Mouse (Mus musculus) mouse embryonic stem cell (cell line): ENCODE measurements around the gene Casc1.

ENCODE experiments used
- in situ Hi-C, 2 experiments: fragments of 300-500 bp; cut with MboI; formaldehyde crosslinking; loops; 1 replicate in 1 of 2; 3 replicates in 1 of 2; pipeline ENCODE4 v1.14.3; 2019 to 2020; ENCODE audit warnings: low sequenced_read_pairs in 2 of 2, low pct_unique_long_range_greater_than_20kb in 1 of 2, mixed read lengths in 1 of 2; ENCODE audit not compliant: unreplicated experiment in 1 of 2

The Casc1 gene

GRCm38 (mm10) chr6:145211376-145212305, 836 bp upstream of the Casc1 start:
- in situ Hi-C loops = no loop called here

- in situ Hi-C loops = no loop called here
Measured at GRCm38 (mm10) chr6:145210056-145210680, 637 bp downstream of the Casc1 start.

DNA sequence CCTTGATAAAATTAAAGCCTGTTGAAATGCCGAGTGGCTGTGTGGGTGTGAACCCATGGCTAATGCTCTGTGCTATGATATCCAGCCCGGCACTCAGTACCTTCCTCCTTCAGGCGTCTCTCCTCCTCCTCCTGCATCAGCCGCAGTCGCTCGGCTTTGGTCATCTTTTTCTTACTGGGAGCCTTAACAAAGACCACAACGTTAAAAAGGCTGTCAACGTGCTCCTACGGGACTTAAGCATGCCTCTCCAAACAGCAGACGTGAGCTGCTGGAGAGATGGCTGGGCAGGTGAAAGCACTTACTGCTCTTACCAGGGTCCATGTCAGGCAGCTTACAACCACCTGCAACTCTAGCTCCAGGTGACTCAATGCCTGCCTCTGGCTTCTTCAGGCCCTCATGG, 5.7 kb downstream of the Casc1 start:
- in situ Hi-C loops = no loop called here

DNA sequence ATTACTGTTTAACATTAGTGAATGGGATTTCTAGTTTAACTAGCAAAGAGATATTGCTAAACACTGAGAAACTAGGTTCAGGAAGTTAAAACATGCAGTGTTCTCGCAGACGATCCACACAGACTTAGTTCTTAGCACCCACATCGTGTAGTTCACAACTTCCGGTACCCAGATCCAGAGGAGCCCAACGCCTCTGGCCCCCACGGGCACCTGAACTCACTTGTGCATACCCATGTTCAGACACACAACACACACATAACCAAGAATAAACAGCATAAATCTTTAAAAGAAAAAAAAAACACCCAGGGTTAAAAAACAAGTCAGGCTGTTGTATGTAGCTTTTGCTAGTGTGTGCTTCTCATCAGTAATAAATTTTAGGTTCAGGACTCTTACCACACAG, 6.4 kb downstream of the Casc1 start:
- in situ Hi-C loops = loop anchor here (5.0 kb wide), 1 partner anchor 143 kb away; no protein-coding TSS in a partner anchor

GRCm38 (mm10) chr6:145202432-145203125, 8.2 kb downstream of the Casc1 start:
- in situ Hi-C loops = loop anchor here (5.0 kb wide), 1 partner anchor 145 kb away; no protein-coding TSS in a partner anchor

DNA sequence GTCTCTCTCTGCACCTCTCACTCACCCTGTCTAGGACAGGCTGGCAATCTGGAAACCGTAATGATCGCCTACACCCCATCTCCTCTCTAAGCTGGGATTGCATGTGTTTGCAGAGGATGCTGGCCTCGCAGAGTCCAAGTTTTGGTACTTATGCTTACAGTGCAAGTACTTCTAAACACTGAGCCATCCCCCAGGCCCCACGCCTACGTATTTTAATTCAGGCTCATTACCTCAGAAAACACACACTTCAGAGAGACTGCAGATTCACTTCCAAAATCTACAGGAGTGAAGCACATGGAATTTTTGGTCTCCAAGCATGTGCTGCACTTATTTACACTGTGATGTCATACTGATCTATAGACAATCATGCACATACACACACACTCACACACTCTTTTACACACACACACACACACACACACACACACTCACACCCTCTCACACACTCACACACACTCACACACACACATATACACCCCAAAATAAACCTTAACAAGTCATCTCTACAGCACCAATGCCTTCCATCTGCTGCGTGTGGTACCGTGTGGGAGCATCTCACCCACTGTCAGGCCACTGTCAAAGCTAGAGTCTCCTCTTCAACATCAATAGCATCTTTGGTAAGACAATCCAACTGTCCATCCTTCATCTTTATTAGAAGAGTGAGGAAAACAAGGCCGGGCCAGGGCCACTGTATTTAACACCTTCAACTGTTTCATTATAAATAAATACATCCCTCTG, 12.7 kb downstream of the Casc1 start:
- in situ Hi-C loops = no loop called here

DNA sequence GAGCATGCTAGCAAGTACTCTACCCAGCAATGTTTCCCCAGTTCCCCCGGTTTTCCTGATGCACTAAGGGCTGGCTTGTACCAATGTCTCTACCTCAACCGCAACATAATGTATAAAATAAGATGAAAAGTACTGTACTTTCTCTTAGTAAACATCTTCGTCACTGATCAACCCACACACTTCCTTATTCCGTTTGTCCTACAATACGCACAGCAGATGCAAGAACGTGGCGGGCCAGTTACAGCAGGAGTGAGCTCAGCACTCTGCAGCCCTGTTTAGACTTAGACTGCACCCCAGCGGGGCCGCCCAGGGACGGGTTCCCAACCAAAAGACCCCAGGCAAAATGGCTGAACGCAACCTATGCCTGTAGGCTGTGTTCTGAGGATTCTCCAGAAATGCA, 17.4 kb downstream of the Casc1 start:
- in situ Hi-C loops = no loop called here

DNA sequence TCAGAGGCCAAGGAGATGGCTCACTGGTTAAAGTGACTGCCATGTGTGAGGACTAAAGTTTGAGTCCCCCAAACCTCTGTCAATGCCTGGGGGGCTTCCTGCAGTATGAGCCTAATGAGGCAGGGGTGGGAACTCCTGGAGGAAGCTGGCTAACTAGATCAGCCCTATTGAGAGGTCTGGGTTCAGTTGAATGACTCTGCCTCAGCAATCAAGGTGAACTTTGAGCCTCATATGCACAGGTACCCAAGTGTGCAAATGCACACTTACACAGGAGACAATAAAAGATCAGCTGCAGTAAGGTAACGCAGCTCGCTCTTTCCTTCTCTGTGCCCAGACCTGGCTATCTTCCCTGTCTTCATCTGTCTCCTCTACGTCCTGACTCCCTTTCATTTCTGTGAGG, 17.8 kb downstream of the Casc1 start:
- in situ Hi-C loops = no loop called here

DNA sequence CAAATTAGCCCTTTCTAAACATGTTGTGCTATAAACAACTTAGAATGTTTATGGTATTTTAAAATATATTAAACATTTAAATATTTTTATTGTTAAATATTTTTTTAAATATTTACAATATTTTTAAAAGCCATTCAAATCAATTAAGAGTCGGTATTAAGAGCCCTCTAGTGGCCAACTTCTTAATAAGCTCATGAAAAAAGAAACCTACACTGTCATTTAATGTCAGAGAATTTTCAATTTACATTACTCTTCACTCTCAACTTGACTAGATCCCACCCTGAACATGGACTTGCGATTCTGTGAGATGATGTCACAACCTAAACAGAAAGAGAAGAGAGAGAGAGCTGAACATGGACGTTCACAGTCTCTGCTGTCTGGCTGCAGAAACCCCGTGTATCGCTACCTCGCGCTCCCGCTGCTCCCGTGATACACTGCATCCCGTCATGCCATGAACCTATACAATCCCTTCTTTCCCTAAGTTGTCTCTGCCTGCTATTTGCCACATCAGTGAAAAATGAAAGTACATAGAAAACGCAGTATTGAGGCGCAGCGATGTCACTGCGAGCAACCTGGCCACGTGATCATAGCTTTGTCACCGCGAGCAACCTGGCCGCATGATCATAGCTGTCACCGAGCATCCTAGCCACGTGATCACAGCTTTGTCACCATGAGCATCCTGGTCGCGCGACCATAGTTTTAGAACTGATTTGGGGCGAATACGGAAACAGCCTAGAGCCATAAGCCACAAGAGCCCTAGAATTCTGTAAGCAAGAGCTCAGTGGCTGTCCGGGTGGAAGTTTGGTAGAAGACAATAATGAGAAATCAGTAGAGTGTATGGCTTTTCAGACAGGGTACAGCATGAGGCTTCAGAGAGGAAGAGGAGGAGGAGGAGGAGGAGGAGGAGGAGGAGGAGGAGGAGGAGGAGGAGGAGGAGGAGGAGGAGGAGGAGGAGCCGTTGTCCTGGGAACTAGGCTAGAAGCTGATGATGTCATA, 23.4 kb downstream of the Casc1 start:
- in situ Hi-C loops = loop anchor here in 1 of 2 experiments (10.0 kb wide), 1 partner anchor 253 kb away; no protein-coding TSS in a partner anchor

- in situ Hi-C loops = loop anchor here in 1 of 2 experiments (10.0 kb wide), 1 partner anchor 251 kb away; no protein-coding TSS in a partner anchor
Measured at GRCm38 (mm10) chr6:145186096-145186495, 24.7 kb downstream of the Casc1 start.

- in situ Hi-C loops = loop anchor here in 1 of 2 experiments (10.0 kb wide), 1 partner anchor 247 kb away; no protein-coding TSS in a partner anchor
Measured at GRCm38 (mm10) chr6:145182044-145182443, 28.8 kb downstream of the Casc1 start.

DNA sequence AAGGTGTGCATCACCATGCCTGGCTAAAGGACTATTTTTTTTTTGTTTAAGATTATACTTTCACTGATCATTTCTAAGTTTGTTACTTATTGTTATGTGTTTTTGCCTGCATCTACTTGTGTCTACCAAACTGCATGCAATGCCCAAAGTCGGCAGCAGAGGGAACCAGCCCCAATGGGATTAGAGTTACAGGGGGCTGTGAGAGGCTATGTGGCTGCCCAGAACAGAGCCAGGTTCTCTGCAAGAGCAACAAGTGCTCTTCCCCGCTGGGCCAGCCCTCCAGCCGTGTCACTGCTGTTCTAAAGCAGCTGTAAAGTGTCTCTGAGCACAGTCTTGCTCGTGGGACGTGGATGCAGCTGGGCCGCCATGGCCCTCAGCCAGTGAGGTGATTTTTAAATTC, 31.1 kb downstream of the Casc1 start:
- in situ Hi-C loops = loop anchor here in 1 of 2 experiments (10.0 kb wide), 1 partner anchor 245 kb away; no protein-coding TSS in a partner anchor

DNA sequence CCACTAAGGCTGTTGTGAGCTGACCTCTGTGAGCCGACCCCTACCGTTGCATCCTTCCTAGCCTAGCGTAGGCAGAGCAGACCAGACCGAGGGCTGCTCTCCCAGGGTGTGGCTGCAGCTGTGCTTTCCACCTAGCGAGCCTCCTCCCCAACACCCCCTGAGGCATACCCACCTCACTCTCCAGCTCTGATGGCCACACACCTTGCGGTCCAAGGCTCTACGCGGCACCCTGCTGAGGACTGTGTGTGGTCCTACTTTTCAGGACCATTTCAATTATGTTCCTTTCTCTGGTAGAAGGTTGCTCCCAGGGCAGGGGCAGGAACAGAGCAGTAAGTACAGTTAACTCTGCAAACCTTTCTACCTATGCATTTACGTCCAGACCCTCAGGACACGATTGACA, 34.3 kb downstream of the Casc1 start:
- in situ Hi-C loops = no loop called here

DNA sequence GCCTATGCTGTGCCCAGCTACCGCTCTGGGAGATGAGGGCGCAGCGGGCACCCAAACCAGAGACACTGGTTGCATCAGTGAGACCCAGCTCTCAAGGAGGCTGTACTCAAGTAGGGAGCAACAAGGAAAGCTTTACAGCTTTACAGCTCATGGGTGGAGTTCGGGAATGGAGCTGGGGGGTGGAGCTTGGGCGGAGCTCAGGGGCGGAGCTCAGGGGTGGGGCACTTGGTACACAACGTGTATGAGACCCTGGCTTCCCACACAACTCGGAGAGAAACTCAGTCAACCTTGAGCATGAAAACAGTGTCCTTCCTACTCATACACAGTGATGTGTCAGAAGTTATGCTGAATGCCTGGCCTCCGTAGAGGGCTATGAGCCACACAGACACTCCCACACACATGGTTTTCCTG, 35.2 kb downstream of the Casc1 start:
- in situ Hi-C loops = no loop called here

DNA sequence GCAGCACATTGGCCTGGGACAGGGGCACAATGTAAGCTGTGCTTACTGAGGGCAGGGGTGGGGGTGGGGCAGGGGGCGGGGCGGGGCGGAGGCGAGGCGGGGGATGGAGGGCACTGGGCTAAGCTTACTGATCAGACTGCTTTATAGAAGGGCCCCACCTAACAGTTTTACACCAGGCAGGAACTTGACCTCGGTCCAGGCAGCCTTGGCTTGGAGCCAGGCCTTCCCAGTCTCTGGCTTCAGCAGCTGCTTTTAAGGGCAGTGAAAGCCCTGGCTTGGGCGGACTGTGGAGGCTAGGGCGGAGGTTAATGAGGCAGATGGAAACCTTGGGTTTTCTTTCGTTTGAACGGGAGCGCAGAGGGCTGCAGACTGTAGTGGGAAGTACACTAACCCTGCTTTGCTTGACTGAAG, 37.0 kb downstream of the Casc1 start:
- in situ Hi-C loops = no loop called here

DNA sequence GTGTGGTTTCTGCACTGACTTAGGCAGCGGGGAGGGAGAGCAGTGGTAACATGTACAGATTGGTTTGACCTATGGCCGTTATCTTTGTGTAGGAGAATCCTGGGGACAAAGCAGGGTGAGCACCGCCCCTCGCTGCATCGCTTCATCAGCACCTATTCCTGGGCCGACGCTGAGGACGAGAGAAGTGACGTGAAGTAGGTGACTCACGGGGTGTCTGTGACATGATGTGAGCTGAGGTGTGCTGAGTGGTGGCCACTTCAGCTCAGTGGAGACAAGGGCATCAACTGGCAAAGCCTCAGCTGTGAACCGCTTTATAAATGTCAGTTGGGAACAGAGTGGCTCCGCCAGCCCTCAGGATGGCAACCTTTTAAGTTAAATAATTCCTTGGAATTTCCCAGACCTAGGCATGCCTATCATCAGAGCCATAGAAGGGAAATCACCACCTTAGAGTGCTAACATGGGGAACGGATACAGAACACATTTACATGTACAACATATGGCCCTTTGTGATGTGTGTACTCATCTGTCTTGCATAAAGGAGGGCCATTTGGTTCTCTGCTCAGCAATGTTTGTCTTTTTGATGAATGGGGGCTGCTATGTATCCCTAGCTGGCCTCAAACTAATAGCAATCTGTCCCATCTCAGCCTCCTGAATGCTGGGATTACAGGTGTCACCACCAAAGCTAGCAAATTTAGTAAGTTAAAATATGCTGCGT, 38.8 kb downstream of the Casc1 start:
- in situ Hi-C loops = no loop called here

DNA sequence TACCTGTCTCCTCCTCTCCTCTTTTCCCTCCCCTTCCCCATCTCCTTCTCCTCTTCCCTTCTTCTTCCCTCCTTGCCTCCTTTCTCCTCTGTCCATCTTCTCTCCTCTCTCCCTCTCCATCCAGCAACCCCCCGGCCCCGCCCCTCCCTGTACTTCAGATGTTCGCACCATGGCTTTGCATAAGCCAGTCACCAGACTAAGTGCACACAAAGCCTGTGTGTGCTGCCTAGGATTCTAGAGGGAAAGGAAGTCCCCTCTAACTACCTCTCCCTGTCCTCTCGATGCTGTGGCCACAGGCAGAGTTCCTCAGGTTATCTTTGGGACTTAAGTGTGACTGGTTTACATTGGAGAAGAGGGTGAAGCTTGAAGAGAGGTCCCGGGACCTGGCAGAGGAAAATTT, 50.2 kb downstream of the Casc1 start:
- in situ Hi-C loops = no loop called here
